Mouse (Mus musculus): ENCODE measurements around the gene Olfr959. TPM values are rescaled to one million over a fixed set of nuclear protein-coding genes. Genes with fewer than 3 reads are reported as not detected.

Gene Olfr959
- not detected in 2 replicates for total RNA-seq (2012; rRNA removed)
- not detected in 2 replicates for total RNA-seq (2014; rRNA removed)
- polyA plus RNA-seq (2012; ENCODE audit: insufficient read length, low read depth) = not detected in 2 replicates

DNA sequence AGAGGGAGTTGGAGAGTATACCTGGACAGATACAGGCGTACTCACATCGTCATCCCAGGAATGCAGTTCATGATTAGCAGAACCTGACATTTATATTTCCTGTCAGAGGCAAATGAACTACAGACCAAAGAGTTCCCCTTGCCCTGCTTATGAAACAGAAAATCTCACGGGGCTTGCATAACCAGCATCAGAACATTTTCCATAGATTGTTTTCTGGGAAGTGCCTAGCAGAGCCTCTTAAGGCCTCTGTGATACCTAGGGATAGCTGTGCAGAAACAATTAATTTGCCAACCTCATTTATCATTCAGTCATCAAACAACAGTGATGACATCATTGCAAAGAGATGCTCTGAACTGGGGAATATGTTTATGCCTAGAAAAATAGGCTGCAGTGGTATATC is at the start of gene Olfr959:
Olfr959 (minus strand) TSS at position 101 of the 400 bp plus-strand sequence.
- H3K9me3 ChIP-seq (replicated peaks; ENCODE audit: low read length) = no peaks in the 10 kb centered on the region
- no peak within 1 kb of the TSS for H3K27ac ChIP-seq (ENCODE audit: insufficient read depth, low read depth)
- H3K79me2 ChIP-seq (replicated peaks; ENCODE audit: control insufficient read depth, extremely low read depth, insufficient read depth, poor library complexity, severe bottlenecking) = no peaks in the 10 kb centered on the region
- in situ Hi-C loops (cut with MboI; ENCODE audit: low pct_ligation_motif_present, low pct_unique_long_range_greater_than_20kb, low sequenced_read_pairs) (loop anchor here (25.0 kb wide), 1 partner anchor 613 kb away; the partner anchor contains the start of gene Olfr933), dilution Hi-C loops (cut with MboI; ENCODE audit: extremely low pct_ligation_motif_present, extremely low pct_unique_long_range_greater_than_20kb, low sequenced_read_pairs) (no loop called here)
- no peaks in the 10 kb centered on the region for H3K36me3 ChIP-seq (replicated peaks in 1 of 2; ENCODE audit: control insufficient read depth in 1 of 2, insufficient read depth in 1 of 2, low read length in 1 of 2)
- H3K4me2 ChIP-seq (ENCODE audit: insufficient read depth, low read depth, poor library complexity, severe bottlenecking) = no peak within 1 kb of the TSS
- TF ChIP-seq SMC3 (IDR thresholded peaks at IDR 0.05; ENCODE audit: low read depth, low read length) = no peak
- no peak for TF ChIP-seq E2F4 (IDR thresholded peaks at IDR 0.05; ENCODE audit: insufficient replicate concordance, low read depth, low read length)
- no peak for TF ChIP-seq MXI1 (IDR thresholded peaks at IDR 0.05; ENCODE audit: low read depth, low read length)
- TF ChIP-seq JUN (IDR thresholded peaks at IDR 0.05; ENCODE audit: insufficient read depth, low read depth, low read length) = no peak
- TF ChIP-seq CHD1 (IDR thresholded peaks at IDR 0.05; ENCODE audit: low read depth, low read length) = no peak
- TF ChIP-seq ETS1 (conservative IDR thresholded peaks at IDR 0.05; ENCODE audit: low read depth, low read length) = no peak
- TF ChIP-seq TBP (conservative IDR thresholded peaks at IDR 0.05; ENCODE audit: low read depth, low read length) = no peak
- TF ChIP-seq MYC (IDR thresholded peaks at IDR 0.05; ENCODE audit: low read depth, low read length) = no peak
- TF ChIP-seq ZC3H11A (IDR thresholded peaks at IDR 0.05; ENCODE audit: low read depth, low read length) = no peak
- TF ChIP-seq POLR2AphosphoS2 (IDR thresholded peaks at IDR 0.05; ENCODE audit: low read depth, low read length) = no peak
- no peak for TF ChIP-seq RCOR1 (conservative IDR thresholded peaks at IDR 0.05; ENCODE audit: low read depth, low read length)
- no peak for DNase-seq (ENCODE audit: extremely low read depth)
- peaks cover 0 to 11% of the 10 kb centered on the region in 2 experiments; a peak in 2 of 4 replicates for H3K4me1 ChIP-seq (ENCODE audit: control insufficient read depth in 1 of 2, insufficient read depth in 2 of 2)
- H3K9ac ChIP-seq (ENCODE audit: insufficient read depth, low read depth) = no peak within 1 kb of the TSS
- H3K27me3 ChIP-seq (replicated peaks) = no peaks in the 10 kb centered on the region
- H3K4me3 ChIP-seq (replicated peaks in 1 of 3; ENCODE audit: low read depth in 2 of 3, low read length in 2 of 3, poor library complexity in 1 of 3) = no peak within 1 kb of the TSS

DNA sequence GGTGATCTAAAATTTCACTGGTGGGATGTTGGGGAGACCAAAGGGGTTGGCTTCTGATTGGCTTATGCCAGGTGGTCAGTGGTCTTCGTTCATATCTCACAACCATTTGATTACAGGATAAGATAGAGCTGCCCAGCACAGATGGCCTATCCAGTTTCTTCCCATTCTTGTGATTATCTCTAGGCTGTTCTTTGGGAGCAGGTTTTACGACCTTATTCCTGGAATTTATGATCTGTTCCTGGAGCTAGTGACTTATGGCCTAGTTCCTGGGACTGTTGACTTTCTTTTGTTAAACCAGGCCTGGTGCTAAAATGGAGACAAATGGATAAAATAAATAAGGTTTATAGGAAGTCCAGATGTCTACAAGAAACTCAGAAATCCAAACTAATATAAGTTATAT is 49.3 kb upstream of the Olfr959 start:
- in situ Hi-C loops (cut with MboI; ENCODE audit: low pct_ligation_motif_present, low pct_unique_long_range_greater_than_20kb, low sequenced_read_pairs) = no loop called here

More for the DNA sequence above, 49.3 kb upstream of the Olfr959 start:
- no peak for TF ChIP-seq E2F4 (IDR thresholded peaks at IDR 0.05; ENCODE audit: insufficient replicate concordance, low read depth, low read length)
- no peak for TF ChIP-seq POLR2AphosphoS2 (IDR thresholded peaks at IDR 0.05; ENCODE audit: low read depth, low read length)
- no peak for TF ChIP-seq TBP (conservative IDR thresholded peaks at IDR 0.05; ENCODE audit: low read depth, low read length)
- TF ChIP-seq SMC3 (IDR thresholded peaks at IDR 0.05; ENCODE audit: low read depth, low read length) = no peak
- TF ChIP-seq MAX (IDR thresholded peaks at IDR 0.05; ENCODE audit: low read length) = no peak
- no peak for TF ChIP-seq CHD2 (IDR thresholded peaks at IDR 0.05; ENCODE audit: low read length)
- TF ChIP-seq HCFC1 (IDR thresholded peaks at IDR 0.05; ENCODE audit: low read depth, low read length) = no peak
- TF ChIP-seq BHLHE40 (IDR thresholded peaks at IDR 0.05; ENCODE audit: low read depth, low read length) = no peak
- TF ChIP-seq ZC3H11A (IDR thresholded peaks at IDR 0.05; ENCODE audit: low read depth, low read length) = no peak
- no peak for TF ChIP-seq EP300 (IDR thresholded peaks at IDR 0.05; ENCODE audit: low read length)
- no peak for TF ChIP-seq MXI1 (IDR thresholded peaks at IDR 0.05; ENCODE audit: low read depth, low read length)
- TF ChIP-seq KAT2A (IDR thresholded peaks at IDR 0.05; ENCODE audit: insufficient replicate concordance, low read length) = no peak
- no peak for TF ChIP-seq RAD21 (IDR thresholded peaks at IDR 0.05; ENCODE audit: low read depth, low read length)
- no peak for TF ChIP-seq RCOR1 (conservative IDR thresholded peaks at IDR 0.05; ENCODE audit: low read depth, low read length)
- no peak for TF ChIP-seq ZKSCAN1 (IDR thresholded peaks at IDR 0.05; ENCODE audit: borderline replicate concordance, low read depth, low read length)
- no peak for TF ChIP-seq IRF4 (IDR thresholded peaks at IDR 0.05; ENCODE audit: low read depth, low read length)
- Histone ChIP-seq H3K4me3 (replicated peaks in 1 of 3; ENCODE audit: low read depth in 2 of 3, low read length in 2 of 3, poor library complexity in 1 of 3) (no peak overlapping the region), H3K27me3 (replicated peaks) (no peaks in the 10 kb centered on the region), H3K4me1 (ENCODE audit: control insufficient read depth in 1 of 2, insufficient read depth in 2 of 2) (peaks cover 0 to 6% of the 10 kb centered on the region in 2 experiments; a peak in 2 of 4 replicates), H3K9me3 (replicated peaks; ENCODE audit: low read length) (no peaks in the 10 kb centered on the region), H3K4me2 (ENCODE audit: insufficient read depth, low read depth, poor library complexity, severe bottlenecking) (no peak overlapping the region), H3K36me3 (replicated peaks in 1 of 2; ENCODE audit: control insufficient read depth in 1 of 2, insufficient read depth in 1 of 2, low read length in 1 of 2) (no peaks in the 10 kb centered on the region), H3K27ac (ENCODE audit: insufficient read depth, low read depth) (no peak overlapping the region), H3K79me2 (replicated peaks; ENCODE audit: control insufficient read depth, extremely low read depth, insufficient read depth, poor library complexity, severe bottlenecking) (no peaks in the 10 kb centered on the region), H3K9ac (ENCODE audit: insufficient read depth, low read depth) (no peak overlapping the region)
- DNase-seq (ENCODE audit: extremely low read depth) = no peak
- dilution Hi-C loops (cut with MboI; ENCODE audit: extremely low pct_ligation_motif_present, extremely low pct_unique_long_range_greater_than_20kb, low sequenced_read_pairs) = no loop called here
